Mouse (Mus musculus) heart, postnatal 0 days (tissue): ENCODE measurements around the gene Prdm5.

Experiments
- CTCF ChIP-seq: IDR thresholded peaks from 2 replicates; pipeline ENCODE4 v1.5.1; 2016; ENCODE audit warnings: antibody characterized with exemption, control low read depth, low read depth
- EP300 ChIP-seq: IDR thresholded peaks from 2 replicates; pipeline ENCODE4 v1.6.1; 2016; ENCODE audit warnings: antibody characterized with exemption, low read depth

DNA sequence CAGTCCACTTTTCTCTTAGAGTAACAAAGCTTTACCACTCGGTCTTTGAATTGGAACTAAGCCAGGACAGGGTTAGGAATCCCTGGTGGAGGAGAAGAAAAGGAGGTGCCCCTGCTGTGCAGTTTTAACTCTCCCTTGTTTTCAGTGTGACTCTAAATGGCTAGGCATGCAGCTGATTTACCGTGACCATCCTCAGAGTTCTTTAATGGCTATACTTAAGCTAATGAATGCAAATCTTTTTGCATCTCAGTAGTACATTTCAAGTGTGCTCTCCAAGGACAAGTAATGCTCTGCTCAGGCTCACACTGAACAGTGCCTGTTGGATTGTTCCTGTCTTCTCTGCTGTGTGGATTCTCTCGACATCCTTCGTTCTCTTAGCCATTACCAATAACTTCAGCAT is 154.4 kb downstream of the Prdm5 start:
- no peak for TF ChIP-seq CTCF
- no peak for TF ChIP-seq EP300
